Comparison of ENCODE assay signal across 14 mouse cellular contexts in the genomic region with DNA sequence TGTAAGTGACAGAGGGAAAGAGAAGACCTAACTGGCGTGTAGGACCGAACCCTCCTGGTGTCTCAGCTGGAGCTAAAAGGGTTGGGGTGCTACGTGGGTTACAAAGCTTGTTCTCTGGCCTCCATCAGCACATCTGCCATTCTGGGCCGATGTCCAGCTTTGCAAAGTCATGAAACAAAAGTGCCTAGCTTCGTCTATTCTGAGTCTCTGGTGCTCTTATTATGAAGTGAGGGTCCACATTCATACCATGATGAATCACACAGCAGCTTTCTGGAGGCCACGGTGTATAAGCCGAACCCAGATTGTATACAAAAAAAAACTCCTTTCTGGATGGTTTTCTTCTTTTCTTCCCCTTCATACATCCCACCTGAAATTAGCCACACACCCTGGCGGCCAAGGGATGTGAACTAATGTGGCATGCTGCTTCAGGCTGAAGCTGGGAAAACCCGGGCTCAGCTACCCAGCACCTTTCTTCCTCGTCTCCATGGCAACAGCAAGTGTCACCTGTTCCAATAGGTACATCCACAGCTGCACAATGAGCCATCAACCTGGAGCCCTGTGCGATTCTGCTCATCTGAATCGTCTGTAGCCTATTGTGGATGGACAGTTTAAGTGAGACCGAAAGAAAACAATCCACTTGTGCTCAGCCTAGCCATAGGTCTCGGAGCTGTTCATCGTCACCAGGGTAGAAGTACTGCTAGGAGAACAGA.
DNase-seq lines count a peak whose midpoint lies in the region; ATAC-seq and TF ChIP-seq lines count a peak whose summit lies in the region.
"Had no signal": no experiment of that assay in that cellular context is flagged by ENCODE, and none has a peak within 500 bp of the region (broad histone marks: within the 10 kb centered on the region; RNA-seq: fewer than 3 reads in every experiment).

No protein-coding gene starts in this region.

- H3K36me3 ChIP-seq in forebrain, embryonic 14.5 days (ENCODE audit: control insufficient read depth, insufficient read depth, low read length), result no peaks in the 10 kb centered on the region
- H3K36me3 ChIP-seq in forebrain, embryonic 11.5 days (ENCODE audit: control insufficient read depth, insufficient read depth, low read length), result no peaks in the 10 kb centered on the region
- no peaks in the 10 kb centered on the region for H3K36me3 ChIP-seq in lung, embryonic 14.5 days (ENCODE audit: insufficient read depth)
- H3K36me3 ChIP-seq in stomach, postnatal 0 days (ENCODE audit: control insufficient read depth, insufficient read depth, low read length), result no peaks in the 10 kb centered on the region
- H3K36me3 ChIP-seq: neural tube, embryonic 13.5 days had no signal

- peak; percentile 76 for DNase-seq in forebrain, embryonic 14.5 days (ENCODE audit: low spot score)
- no peak for DNase-seq in forebrain, embryonic 11.5 days (ENCODE audit: low spot score)
- peak; percentile 59 for DNase-seq in lung, embryonic 14.5 days
- DNase-seq in lung, adult 18-20 months, result no peak
- DNase-seq in fibroblast of lung, adult 2 months (ENCODE audit: low read depth), result peak; percentile 7
- DNase-seq in right cerebral cortex, postnatal 10 days (ENCODE audit: low spot score in 2 of 2), result peak; percentile 56 to 64
- DNase-seq in stomach, postnatal 0 days (ENCODE audit: low spot score), result no peak
- DNase-seq: gastrocnemius, adult 2 months; heart, postnatal 10 days; kidney, postnatal 10 days; liver had no signal

- ATAC-seq in forebrain, embryonic 14.5 days, result peak; percentile 48
- no peak for ATAC-seq in forebrain, embryonic 11.5 days (replicated peaks; ENCODE audit: low FRiP score)
- no peak for ATAC-seq in lung, embryonic 14.5 days (ENCODE audit: insufficient read depth)
- ATAC-seq in stomach, postnatal 0 days (ENCODE audit: low FRiP score, low TSS enrichment), result no peak
- no peak for ATAC-seq in megakaryocyte-erythroid progenitor cell, adult 5-6 weeks (replicated peaks; ENCODE audit: low FRiP score, low TSS enrichment, poor library complexity, severe bottlenecking)

- no peaks in the 10 kb centered on the region for H3K4me1 ChIP-seq in forebrain, embryonic 14.5 days (ENCODE audit: control insufficient read depth, insufficient read depth, low read length)
- H3K4me1 ChIP-seq in forebrain, embryonic 11.5 days (replicated peaks; ENCODE audit: control insufficient read depth, insufficient read depth, low read length), result no peaks in the 10 kb centered on the region
- no peaks in the 10 kb centered on the region for H3K4me1 ChIP-seq in lung, embryonic 14.5 days (ENCODE audit: insufficient read depth)
- H3K4me1 ChIP-seq in stomach, postnatal 0 days (replicated peaks; ENCODE audit: control insufficient read depth, insufficient read depth), result no peaks in the 10 kb centered on the region
- H3K4me1 ChIP-seq: neural tube, embryonic 13.5 days had no signal

- no peak for TF ChIP-seq CTCF in lung, embryonic 14.5 days (IDR thresholded peaks at IDR 0.05; ENCODE audit: low read depth)
- no peak for TF ChIP-seq CTCF in stomach, postnatal 0 days (IDR thresholded peaks at IDR 0.05; ENCODE audit: low read depth)

- 60% methylated on average over 15 of the region's 15 CpGs for WGBS in forebrain, embryonic 14.5 days
- 81% methylated on average over 15 of the region's 15 CpGs for WGBS in forebrain, embryonic 11.5 days
- 66% methylated on average over 15 of the region's 15 CpGs for WGBS in lung, embryonic 14.5 days
- 51% methylated on average over 15 of the region's 15 CpGs for WGBS in stomach, postnatal 0 days

- no peaks in the 10 kb centered on the region for H3K27me3 ChIP-seq in forebrain, embryonic 14.5 days (replicated peaks; ENCODE audit: control insufficient read depth, insufficient read depth, low read length)
- H3K27me3 ChIP-seq in forebrain, embryonic 11.5 days (ENCODE audit: control insufficient read depth, insufficient read depth, low read length), result no peaks in the 10 kb centered on the region
- H3K27me3 ChIP-seq in lung, embryonic 14.5 days (ENCODE audit: insufficient read depth, low read length), result no peaks in the 10 kb centered on the region
- no peaks in the 10 kb centered on the region for H3K27me3 ChIP-seq in stomach, postnatal 0 days (ENCODE audit: control insufficient read depth, insufficient read depth, low read length)
- H3K27me3 ChIP-seq: neural tube, embryonic 13.5 days had no signal

- H3K9me3 ChIP-seq in forebrain, embryonic 14.5 days (replicated peaks; ENCODE audit: control insufficient read depth, low read length), result no peaks in the 10 kb centered on the region
- no peaks in the 10 kb centered on the region for H3K9me3 ChIP-seq in forebrain, embryonic 11.5 days (ENCODE audit: control insufficient read depth, low read length)
- H3K9me3 ChIP-seq in lung, embryonic 14.5 days (ENCODE audit: low read depth, low read length), result no peaks in the 10 kb centered on the region
- H3K9me3 ChIP-seq in stomach, postnatal 0 days (ENCODE audit: control insufficient read depth, low read length), result no peaks in the 10 kb centered on the region
- H3K9me3 ChIP-seq: neural tube, embryonic 13.5 days had no signal

- no peak overlapping the region for H3K4me2 ChIP-seq in forebrain, embryonic 14.5 days (ENCODE audit: low read length)
- H3K4me2 ChIP-seq in forebrain, embryonic 11.5 days (ENCODE audit: low read depth, low read length, severe bottlenecking), result no peak overlapping the region
- no peak overlapping the region for H3K4me2 ChIP-seq in lung, embryonic 14.5 days
- no peak overlapping the region for H3K4me2 ChIP-seq in stomach, postnatal 0 days (replicated peaks; ENCODE audit: low read depth)
- H3K4me2 ChIP-seq: neural tube, embryonic 13.5 days had no signal

- no peak for TF ChIP-seq EP300 in stomach, postnatal 0 days (optimal IDR thresholded peaks at IDR 0.05)

- H3K9ac ChIP-seq in forebrain, embryonic 14.5 days (ENCODE audit: low read length), result no peak overlapping the region
- H3K9ac ChIP-seq in forebrain, embryonic 11.5 days (ENCODE audit: low read length), result no peak overlapping the region
- H3K9ac ChIP-seq in lung, embryonic 14.5 days, result no peak overlapping the region
- H3K9ac ChIP-seq in stomach, postnatal 0 days (ENCODE audit: low read length), result no peak overlapping the region
- H3K9ac ChIP-seq: neural tube, embryonic 13.5 days had no signal

- no peak overlapping the region for H3K4me3 ChIP-seq in forebrain, embryonic 14.5 days (ENCODE audit: low read depth, low read length)
- H3K4me3 ChIP-seq in forebrain, embryonic 11.5 days (ENCODE audit: low read depth, low read length), result no peak overlapping the region
- H3K4me3 ChIP-seq in lung, embryonic 14.5 days (ENCODE audit: low read depth, low read length), result no peak overlapping the region
- no peak overlapping the region for H3K4me3 ChIP-seq in stomach, postnatal 0 days (ENCODE audit: low read depth, low read length)
- H3K4me3 ChIP-seq: gastrocnemius, adult 2 months; neural tube, embryonic 13.5 days had no signal

- H3K27ac ChIP-seq in forebrain, embryonic 14.5 days (ENCODE audit: low read depth, low read length), result peak overlapping the region; percentile 17; the same call in 1 of the 2 replicates
- H3K27ac ChIP-seq in forebrain, embryonic 11.5 days (ENCODE audit: low read depth, low read length), result no peak overlapping the region
- H3K27ac ChIP-seq in lung, embryonic 14.5 days (ENCODE audit: low read depth), result no peak overlapping the region
- no peak overlapping the region for H3K27ac ChIP-seq in stomach, postnatal 0 days (replicated peaks)
- H3K27ac ChIP-seq: gastrocnemius, adult 2 months; macrophage; neural tube, embryonic 13.5 days had no signal

Comparison
In these comparisons a context has a peak if more than half of its experiments do, and no peak if none do; other contexts are left out.
1. DNase-seq: peak in forebrain, embryonic 14.5 days (single experiment), lung, embryonic 14.5 days (single experiment), fibroblast of lung, adult 2 months (single experiment) and right cerebral cortex, postnatal 10 days (2 of 2); none in forebrain, embryonic 11.5 days (single experiment), lung, adult 18-20 months (0 of 2) and stomach, postnatal 0 days (single experiment).